Mouse (Mus musculus): ENCODE data around the gene Nms. TPM values are rescaled to one million over a fixed set of nuclear protein-coding genes. Genes with fewer than 3 reads are reported as not detected.

Gene Nms
- polyA plus RNA-seq, 1 experiment = not detected

- H3K27ac ChIP-seq (ENCODE audit: control insufficient read depth, insufficient read depth, low read depth, low read length, poor library complexity) = no peak overlapping the region
- no peaks in the 10 kb centered on the region; the same call in 1 of the 2 replicates for H3K4me1 ChIP-seq (ENCODE audit: control insufficient read depth, insufficient read depth, low read length)
- WGBS = 36% methylated on average over 2 of the region's 2 CpGs
- TF ChIP-seq POLR2A (IDR thresholded peaks at IDR 0.05; ENCODE audit: borderline replicate concordance, control insufficient read depth, low read depth, low read length) = no peak
- TF ChIP-seq CTCF (IDR thresholded peaks at IDR 0.05; ENCODE audit: control insufficient read depth, insufficient read depth, low read length) = no peak
- H3K4me3 ChIP-seq (replicated peaks; ENCODE audit: control insufficient read depth, low read depth, low read length) = no peak overlapping the region
Observed at GRCm38 (mm10) chr1:38983870-38984269, 44.9 kb downstream of the Nms start.

- H3K4me3 ChIP-seq (replicated peaks; ENCODE audit: control insufficient read depth, low read depth, low read length) = no peak within 1 kb of the TSS
- H3K27ac ChIP-seq (ENCODE audit: control insufficient read depth, insufficient read depth, low read depth, low read length, poor library complexity) = no peak within 1 kb of the TSS
- TF ChIP-seq POLR2A (IDR thresholded peaks at IDR 0.05; ENCODE audit: borderline replicate concordance, control insufficient read depth, low read depth, low read length) = no peak
- no peak for TF ChIP-seq CTCF (IDR thresholded peaks at IDR 0.05; ENCODE audit: control insufficient read depth, insufficient read depth, low read length)
- 74% methylated on average over 3 of the region's 3 CpGs for WGBS
- no peaks in the 10 kb centered on the region; the same call in 1 of the 2 replicates for H3K4me1 ChIP-seq (ENCODE audit: control insufficient read depth, insufficient read depth, low read length)
Observed at GRCm38 (mm10) chr1:38985308-38985707, 46.4 kb downstream of the Nms start, which contains the start of gene Pdcl3. TSS of gene Pdcl3 (plus strand) at chr1:38985608.

GRCm38 (mm10) chr1:38987080-38987864 lies 48.3 kb downstream of the Nms start:
- TF ChIP-seq CTCF (IDR thresholded peaks at IDR 0.05; ENCODE audit: control insufficient read depth, insufficient read depth, low read length) (no peak), POLR2A (IDR thresholded peaks at IDR 0.05; ENCODE audit: borderline replicate concordance, control insufficient read depth, low read depth, low read length) (peak; percentile 59; the same call in 1 of the 2 replicates)
- peak overlapping the region; percentile 88 for H3K4me3 ChIP-seq (replicated peaks; ENCODE audit: control insufficient read depth, low read depth, low read length)
- no peaks in the 10 kb centered on the region; the same call in 1 of the 2 replicates for H3K4me1 ChIP-seq (ENCODE audit: control insufficient read depth, insufficient read depth, low read length)
- H3K27ac ChIP-seq (ENCODE audit: control insufficient read depth, insufficient read depth, low read depth, low read length, poor library complexity) = peak overlapping the region; percentile 35; the same call in 1 of the 2 replicates
- WGBS = 5% methylated on average over 38 of the region's 38 CpGs

- under 1% methylated on average over 25 of the region's 25 CpGs for WGBS
- Histone ChIP-seq H3K4me1 (ENCODE audit: control insufficient read depth, insufficient read depth, low read length) (no peaks in the 10 kb centered on the region; the same call in 1 of the 2 replicates), H3K27ac (ENCODE audit: control insufficient read depth, insufficient read depth, low read depth, low read length, poor library complexity) (peak overlapping the region; percentile 35; the same call in 1 of the 2 replicates), H3K4me3 (replicated peaks; ENCODE audit: control insufficient read depth, low read depth, low read length) (peak overlapping the region; percentile 88)
- TF ChIP-seq CTCF (IDR thresholded peaks at IDR 0.05; ENCODE audit: control insufficient read depth, insufficient read depth, low read length) (no peak), POLR2A (IDR thresholded peaks at IDR 0.05; ENCODE audit: borderline replicate concordance, control insufficient read depth, low read depth, low read length) (0 out of 2 replicates have a peak, but pooled peaks have one; percentile 1)
Observed at GRCm38 (mm10) chr1:38987865-38988211, 48.9 kb downstream of the Nms start.

GRCm38 (mm10) chr1:38988357-38988756 lies 49.4 kb downstream of the Nms start:
- Histone ChIP-seq H3K4me1 (ENCODE audit: control insufficient read depth, insufficient read depth, low read length) (no peaks in the 10 kb centered on the region; the same call in 1 of the 2 replicates), H3K4me3 (replicated peaks; ENCODE audit: control insufficient read depth, low read depth, low read length) (peak overlapping the region; percentile 38), H3K27ac (ENCODE audit: control insufficient read depth, insufficient read depth, low read depth, low read length, poor library complexity) (no peak overlapping the region)
- TF ChIP-seq POLR2A (IDR thresholded peaks at IDR 0.05; ENCODE audit: borderline replicate concordance, control insufficient read depth, low read depth, low read length) = no peak
- no peak for TF ChIP-seq CTCF (IDR thresholded peaks at IDR 0.05; ENCODE audit: control insufficient read depth, insufficient read depth, low read length)
- 13% methylated on average over 7 of the region's 7 CpGs for WGBS

GRCm38 (mm10) chr1:38992365-38992764 lies 53.4 kb downstream of the Nms start:
- Histone ChIP-seq H3K4me1 (ENCODE audit: control insufficient read depth, insufficient read depth, low read length) (no peaks in the 10 kb centered on the region; the same call in 1 of the 2 replicates), H3K27ac (ENCODE audit: control insufficient read depth, insufficient read depth, low read depth, low read length, poor library complexity) (no peak overlapping the region), H3K4me3 (replicated peaks; ENCODE audit: control insufficient read depth, low read depth, low read length) (no peak overlapping the region)
- TF ChIP-seq CTCF (IDR thresholded peaks at IDR 0.05; ENCODE audit: control insufficient read depth, insufficient read depth, low read length) (no peak), POLR2A (IDR thresholded peaks at IDR 0.05; ENCODE audit: borderline replicate concordance, control insufficient read depth, low read depth, low read length) (no peak)
- WGBS = 75% methylated on average over 3 of the region's 3 CpGs

Other genes with a start within 250 kb of the Nms start
- gene Lonrf2, start 102.4 kb upstream of the Nms start, polyA plus RNA-seq (2011; ENCODE audit: insufficient read depth, insufficient read length, low replicate concordance, missing spikeins) = 0.59 and 0.72 TPM in 2 replicates
- gene Chst10, start 41.0 kb upstream of the Nms start, polyA plus RNA-seq (2011; ENCODE audit: insufficient read depth, insufficient read length, low replicate concordance, missing spikeins) = 7.1 and 10.6 TPM in 2 replicates
- gene Pdcl3, start 46.5 kb downstream of the Nms start, polyA plus RNA-seq (2011; ENCODE audit: insufficient read depth, insufficient read length, low replicate concordance, missing spikeins) = 16.4 and 37.6 TPM in 2 replicates

All from bone marrow, adult 2 months (tissue).